Mouse (Mus musculus) T-helper 2 cell (primary cell): ENCODE measurements at regions not wholly inside any gene's neighbourhood (a gene's known extent, or its start where the extent isn't known, plus 50 kb on each side); places are given as distances from the start of the nearest gene placed in this dataset.

Experiments used
- in situ Hi-C: fragments of 300-600 bp; cut with MboI, MseI; formaldehyde crosslinking; loops from one replicate; pipeline ENCODE4 v1.15.1; 2025; ENCODE audit warnings: high pct_unique_total_duplicates

GRCm38 (mm10) chr8:51032386-51032785, 2188.6 kb upstream of the Tenm3 start:
- in situ Hi-C loops, result loop anchor here (25.0 kb wide), 1 partner anchor 880 kb away; no protein-coding TSS in a partner anchor

DNA sequence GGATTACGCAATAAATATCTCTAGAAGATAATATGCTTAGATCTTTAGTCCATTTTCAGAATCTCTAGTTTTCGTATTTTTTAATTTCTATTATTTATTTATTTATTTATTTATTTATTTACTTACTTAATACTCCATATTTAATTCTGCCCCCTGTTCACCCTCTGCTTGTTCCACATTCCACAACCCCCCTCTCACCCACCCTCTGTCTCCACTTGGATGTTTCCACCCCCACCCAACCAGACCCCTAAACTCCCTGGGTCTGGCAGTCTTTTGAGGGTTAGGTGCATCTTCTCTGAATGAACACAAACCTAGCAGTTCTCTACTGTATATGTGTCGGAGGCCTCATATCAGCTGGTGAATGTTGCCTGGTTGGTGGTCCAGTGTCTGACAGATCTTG, 2166.8 kb upstream of the Tenm3 start:
- in situ Hi-C loops, result no loop called here

DNA sequence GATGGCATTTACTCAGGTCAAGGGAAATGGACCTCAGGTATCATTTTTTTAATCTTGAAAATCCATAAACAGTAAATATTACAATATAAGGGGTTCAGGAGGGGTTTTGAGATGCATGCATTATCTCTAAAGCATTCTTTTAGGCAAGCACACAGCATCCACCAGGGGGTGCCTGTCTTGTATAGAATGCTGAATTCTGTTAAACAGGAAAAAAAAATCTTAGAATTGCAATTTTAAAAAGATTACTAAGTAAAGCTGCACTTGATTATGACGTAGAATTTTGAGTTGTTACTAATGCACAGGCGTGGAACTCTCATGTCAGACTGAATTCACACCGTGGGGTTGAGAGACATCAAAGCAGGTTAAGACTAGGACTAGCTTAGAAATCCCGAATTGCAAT, 2123.6 kb upstream of the Tenm3 start:
- in situ Hi-C loops, result no loop called here

DNA sequence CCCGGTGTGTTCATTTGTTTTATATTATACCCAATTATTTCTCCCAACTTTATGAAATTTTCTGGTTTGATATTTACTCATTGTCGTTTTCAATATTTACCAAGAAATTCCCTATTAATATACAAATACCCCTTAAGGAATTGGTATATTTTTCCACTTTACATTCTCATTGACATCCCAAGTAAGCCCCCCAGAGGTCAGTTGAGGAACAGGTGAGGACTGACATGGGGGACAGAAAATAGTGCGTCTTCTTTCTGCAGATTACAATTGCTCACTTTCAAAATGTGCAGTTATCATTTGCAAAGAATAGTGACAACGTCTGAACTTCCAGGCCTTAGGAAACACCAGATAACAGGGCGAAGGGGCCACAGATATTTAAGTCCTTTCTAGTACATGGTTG, 2073.8 kb upstream of the Tenm3 start:
- in situ Hi-C loops, result no loop called here

GRCm38 (mm10) chr8:50916733-50917113, 2073.0 kb upstream of the Tenm3 start:
- in situ Hi-C loops, result no loop called here

DNA sequence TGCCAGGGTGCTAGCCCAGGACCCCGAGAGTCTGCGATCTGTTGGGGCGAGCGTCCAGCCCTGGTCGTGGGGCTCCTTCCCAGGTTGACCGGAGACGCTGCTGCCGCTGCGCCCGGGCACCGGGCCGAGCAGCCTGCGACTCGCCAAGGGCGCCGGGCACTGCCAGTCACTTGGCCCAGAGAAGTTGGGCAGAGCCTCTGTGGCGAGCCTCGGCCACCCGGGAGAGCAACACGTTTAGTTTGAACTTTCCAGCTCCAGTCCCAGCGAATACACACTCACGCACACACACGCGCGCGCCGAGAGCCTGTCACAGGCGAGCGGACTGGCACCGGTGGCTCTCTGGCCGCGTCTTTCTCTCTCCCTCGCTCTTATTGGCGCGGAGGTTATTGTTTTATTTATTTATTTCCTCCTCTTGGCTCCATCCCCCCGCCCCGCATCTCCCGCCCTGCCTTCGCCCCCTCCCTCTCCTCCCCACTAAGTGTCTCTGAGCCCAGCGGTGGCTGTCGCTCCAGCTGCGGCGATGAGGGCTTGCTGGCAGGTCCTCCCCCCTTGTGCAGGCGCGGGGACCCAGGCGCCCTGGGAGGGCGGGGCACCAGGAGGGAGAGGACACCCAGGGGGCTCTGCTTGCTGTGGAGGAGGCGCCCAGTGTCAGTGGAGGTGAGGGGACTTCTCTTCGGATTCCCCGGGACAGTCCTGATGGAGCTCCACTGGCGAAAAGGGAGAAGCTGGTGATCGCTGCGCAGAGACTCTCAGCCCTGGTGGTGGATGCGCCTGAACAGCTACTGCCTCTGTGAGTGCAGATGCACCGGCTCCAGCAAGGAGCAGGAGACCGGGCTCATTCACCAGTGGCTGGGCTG, 2072.4 kb upstream of the Tenm3 start:
- in situ Hi-C loops, result no loop called here

DNA sequence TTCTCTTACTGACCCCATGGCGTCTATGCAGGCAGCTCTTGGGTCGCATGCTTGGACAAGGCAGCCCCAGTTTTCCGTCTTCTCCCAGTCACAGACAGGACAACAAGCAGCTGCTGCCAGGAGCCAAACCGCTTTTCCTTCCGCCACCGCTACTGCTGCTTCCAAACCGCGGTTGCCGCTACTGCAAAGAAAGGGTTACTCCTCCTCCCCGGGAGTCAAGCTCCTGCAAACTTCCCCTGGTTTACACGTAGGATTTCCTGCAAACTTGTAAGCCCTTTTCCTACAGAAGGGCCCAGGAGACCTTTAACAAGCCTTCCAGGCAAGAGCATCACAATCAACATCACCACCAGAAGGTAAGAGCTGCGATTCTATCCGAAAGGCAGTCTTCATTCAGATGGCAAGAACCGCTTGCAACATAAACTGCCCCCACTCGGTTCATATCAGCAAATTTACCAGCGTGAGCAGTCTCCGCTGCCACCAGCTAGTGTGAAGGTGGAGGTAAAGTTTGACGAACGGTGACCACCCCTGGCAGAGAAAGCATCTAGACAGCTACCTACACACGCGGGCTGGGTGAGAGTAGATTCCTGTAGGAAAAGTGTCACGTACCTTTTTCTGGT, 2071.6 kb upstream of the Tenm3 start:
- in situ Hi-C loops, result no loop called here

DNA sequence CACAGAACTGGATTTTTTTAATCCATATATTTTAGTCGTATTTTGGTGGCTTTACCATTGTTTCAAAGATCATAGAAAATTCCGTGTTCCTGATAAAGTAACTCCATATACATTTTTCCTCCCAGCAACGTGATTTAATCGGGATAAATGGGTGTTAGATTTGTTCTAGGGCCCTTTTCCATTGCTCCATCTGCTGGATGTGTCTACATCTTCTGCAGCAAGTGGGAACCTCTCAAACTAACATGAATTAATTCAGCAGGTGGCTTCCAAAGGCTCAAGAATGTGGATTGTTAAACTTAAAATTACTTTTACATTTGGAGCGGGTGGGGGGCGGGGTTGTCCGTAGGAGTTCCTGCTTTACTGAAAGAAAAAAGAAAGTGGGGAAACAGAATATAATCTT, 2070.9 kb upstream of the Tenm3 start:
- in situ Hi-C loops, result no loop called here

DNA sequence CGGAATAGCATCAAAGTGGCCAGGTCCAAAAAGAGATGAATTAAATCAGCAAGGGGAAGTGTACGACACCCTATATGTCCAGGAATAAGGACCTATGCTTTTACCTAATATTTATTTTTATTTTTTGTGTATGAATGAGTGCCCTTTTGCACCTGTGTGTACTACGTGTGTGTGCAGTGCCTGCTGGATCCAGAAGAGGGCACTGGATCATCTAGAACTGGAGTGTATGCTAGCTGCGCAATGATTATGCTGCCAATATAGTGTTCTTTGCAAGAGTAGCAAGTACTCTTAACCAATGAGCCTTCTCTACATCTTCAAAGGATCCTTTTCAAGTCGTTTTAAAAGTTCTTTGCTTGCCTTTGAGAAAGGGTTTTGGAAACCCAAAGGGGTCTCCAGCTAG, 2034.4 kb upstream of the Tenm3 start:
- in situ Hi-C loops, result no loop called here
